Mouse (Mus musculus) embryonic fibroblast, embryonic 13.5 days (primary cell): ENCODE measurements around the gene Fut1.

Experiments used
- CTCF ChIP-seq: IDR thresholded peaks from 2 replicates; pipeline ENCODE4 v1.5.1; 2011; ENCODE audit warnings: mild to moderate bottlenecking, control low read depth, low read length, moderate library complexity, borderline replicate concordance; ENCODE audit not compliant: insufficient read depth
- POLR2A ChIP-seq: IDR thresholded peaks from 2 replicates; pipeline ENCODE4 v1.6.1; 2011; ENCODE audit warnings: low read depth, mild to moderate bottlenecking, control low read depth, low read length, moderate library complexity

DNA sequence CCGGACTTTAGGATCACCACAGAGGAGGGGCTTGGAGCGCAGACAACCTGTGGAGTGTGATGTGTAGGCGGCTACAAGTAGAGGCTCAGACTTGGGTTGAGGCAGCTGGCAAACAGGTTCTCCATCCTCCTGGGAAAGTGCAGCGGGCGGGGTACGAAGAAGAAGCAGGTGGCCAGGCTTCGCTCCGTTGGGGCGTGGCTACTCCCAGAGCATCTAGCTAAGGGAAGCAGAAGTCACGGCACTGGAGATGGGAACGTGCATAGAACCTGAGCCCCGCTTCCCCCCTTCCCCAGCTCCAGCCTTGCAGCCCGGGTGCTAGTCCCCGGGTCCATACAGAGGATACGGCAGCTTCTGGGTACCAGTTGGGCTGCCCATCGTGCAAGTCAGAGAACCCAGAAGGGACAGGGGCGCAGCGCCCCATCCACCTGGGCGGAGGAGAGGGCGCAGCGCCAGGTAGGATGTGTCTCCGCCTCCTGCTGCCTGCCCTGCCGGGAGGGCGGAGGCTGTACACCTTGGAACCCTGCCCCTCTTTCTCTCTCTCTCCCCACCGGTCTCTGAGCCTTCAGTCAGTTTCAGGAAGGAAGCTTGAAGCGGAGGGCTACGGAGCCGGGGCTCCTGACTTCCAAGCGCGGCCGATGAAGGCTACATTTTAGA is at the start of gene Fut1:
- TF ChIP-seq POLR2A, result no peak
- no peak for TF ChIP-seq CTCF
